Mouse (Mus musculus) stomach, postnatal 0 days (tissue): ENCODE results near the gene 9430015G10Rik.

ENCODE experiments used
- CTCF ChIP-seq: IDR thresholded peaks from 2 replicates; pipeline ENCODE4 v1.5.1; 2016; ENCODE audit warnings: antibody characterized with exemption, low read depth, mild to moderate bottlenecking, moderate library complexity
- EP300 ChIP-seq: optimal IDR thresholded peaks from 2 replicates; pipeline ENCODE3; 2016; ENCODE audit warnings: antibody characterized with exemption

DNA sequence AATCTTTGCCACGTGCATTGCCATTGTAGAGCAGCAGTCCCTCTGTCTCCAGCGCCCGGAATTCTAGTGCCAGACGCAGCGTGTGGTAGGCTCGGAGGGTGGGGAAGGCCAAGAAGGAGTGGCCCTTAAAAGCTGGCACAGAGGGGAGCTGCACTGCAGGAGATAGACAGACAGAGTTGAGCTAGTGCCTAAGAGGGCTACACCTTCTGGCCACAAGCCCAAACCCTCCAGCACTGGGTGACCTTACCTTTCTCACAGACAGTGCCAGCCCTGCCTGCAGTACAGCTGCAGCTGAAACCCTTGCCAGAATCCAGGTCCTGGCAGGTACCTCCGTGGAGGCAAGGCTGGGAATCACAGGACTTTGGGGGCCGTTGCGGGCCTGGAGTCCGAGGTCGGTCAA is 62.0 kb downstream of the 9430015G10Rik start:
- TF ChIP-seq EP300, result no peak
- no peak for TF ChIP-seq CTCF
